Mouse (Mus musculus): Measurements from ENCODE around the gene Map2k7. TPM values are rescaled to one million over a fixed set of nuclear protein-coding genes. Genes with fewer than 3 reads are reported as not detected.

Gene Map2k7
- total RNA-seq (2021), result 10 to 100 TPM; 85.7 to 87.5 TPM

GRCm38 (mm10) chr8:4238434-4239192 lies at the start of gene Map2k7, which contains the start of gene Gm49320:
TSS of gene Map2k7 (plus strand) at chr8:4238740.
TSS of gene Gm49320 (plus strand) at chr8:4238865.
- intact Hi-C loops (cut with DNase I), result loop anchor here (1.0 to 2.0 kb wide), 3 partner anchors 14 to 46 kb away; partner anchors contain the start of genes Prr36 and Snapc2

GRCm38 (mm10) chr8:4189031-4189722 lies 49.4 kb upstream of the Map2k7 start:
- no peak for DNase-seq (ENCODE audit: low spot score in 2 of 2)
- intact Hi-C loops (cut with DNase I), result no loop called here

More at GRCm38 (mm10) chr8:4238434-4239192, at the start of gene Map2k7, which contains the start of gene Gm49320:
- peak; percentile 100 for DNase-seq (ENCODE audit: low spot score in 2 of 2)

- peak in 1 of 2 experiments; percentile 63 for DNase-seq (ENCODE audit: low spot score in 2 of 2)
- intact Hi-C loops (cut with DNase I), result loop anchor here (1.0 kb wide), 1 partner anchor 46 kb away; the partner anchor contains the start of genes Gm49320 and Map2k7
Measured at GRCm38 (mm10) chr8:4192305-4192704, 46.2 kb upstream of the Map2k7 start.

GRCm38 (mm10) chr8:4192807-4193587 lies 45.5 kb upstream of the Map2k7 start:
- DNase-seq (ENCODE audit: low spot score in 2 of 2), result peak; percentile 89 to 91
- intact Hi-C loops (cut with DNase I), result loop anchor here (1.0 kb wide), 1 partner anchor 45 kb away; the partner anchor contains the start of genes Gm49320 and Map2k7

GRCm38 (mm10) chr8:4193588-4193894 lies 45.0 kb upstream of the Map2k7 start:
- no peak for DNase-seq (ENCODE audit: low spot score in 2 of 2)
- intact Hi-C loops (cut with DNase I), result no loop called here

GRCm38 (mm10) chr8:4201321-4201720 lies 37.2 kb upstream of the Map2k7 start:
- intact Hi-C loops (cut with DNase I), result no loop called here
- no peak for DNase-seq (ENCODE audit: low spot score in 2 of 2)

GRCm38 (mm10) chr8:4205246-4206123 lies 33.1 kb upstream of the Map2k7 start:
- DNase-seq (ENCODE audit: low spot score in 2 of 2), result no peak
- intact Hi-C loops (cut with DNase I), result no loop called here

GRCm38 (mm10) chr8:4206182-4207015 lies 32.1 kb upstream of the Map2k7 start:
- intact Hi-C loops (cut with DNase I), result no loop called here
- peak in 1 of 2 experiments; percentile 48 for DNase-seq (ENCODE audit: low spot score in 2 of 2)

- no peak for DNase-seq (ENCODE audit: low spot score in 2 of 2)
- intact Hi-C loops (cut with DNase I), result no loop called here
Measured at GRCm38 (mm10) chr8:4207016-4207350, 31.6 kb upstream of the Map2k7 start.

GRCm38 (mm10) chr8:4211097-4211496 lies 27.4 kb upstream of the Map2k7 start:
- DNase-seq (ENCODE audit: low spot score in 2 of 2), result no peak
- intact Hi-C loops (cut with DNase I), result no loop called here

- intact Hi-C loops (cut with DNase I), result no loop called here
- no peak for DNase-seq (ENCODE audit: low spot score in 2 of 2)
Measured at GRCm38 (mm10) chr8:4212809-4213209, 25.7 kb upstream of the Map2k7 start.

GRCm38 (mm10) chr8:4213210-4214005 lies 25.1 kb upstream of the Map2k7 start:
- DNase-seq (ENCODE audit: low spot score in 2 of 2), result peak in 1 of 2 experiments; percentile 24
- intact Hi-C loops (cut with DNase I), result no loop called here

- intact Hi-C loops (cut with DNase I), result no loop called here
- peak in 1 of 2 experiments; percentile 31 for DNase-seq (ENCODE audit: low spot score in 2 of 2)
Measured at GRCm38 (mm10) chr8:4214006-4214980, 24.2 kb upstream of the Map2k7 start.

GRCm38 (mm10) chr8:4216296-4216695 lies 22.2 kb upstream of the Map2k7 start:
- intact Hi-C loops (cut with DNase I), result loop anchor here (2.0 to 5.0 kb wide), 2 partner anchors 23 to 41 kb away; partner anchors contain the start of genes Ctxn1, Gm49320 and Map2k7

GRCm38 (mm10) chr8:4216791-4217621 lies 21.5 kb upstream of the Map2k7 start, which contains the start of gene Prr36:
TSS of gene Prr36 (minus strand) at chr8:4217459.
- intact Hi-C loops (cut with DNase I), result loop anchor here (2.0 to 5.0 kb wide), 2 partner anchors 22 to 40 kb away; partner anchors contain the start of genes Ctxn1, Gm49320 and Map2k7
- DNase-seq (ENCODE audit: low spot score in 2 of 2), result peak; percentile 70 to 71

More at GRCm38 (mm10) chr8:4216296-4216695, 22.2 kb upstream of the Map2k7 start:
- no peak for DNase-seq (ENCODE audit: low spot score in 2 of 2)
